Mouse (Mus musculus) midbrain, embryonic 14.5 days (tissue): ENCODE results near the gene Ecd. TPM values are rescaled to one million over a fixed set of nuclear protein-coding genes. Genes with fewer than 3 reads are reported as not detected.

Experiments used
- ATAC-seq: fragments of 200-750 bp; cut with Nextera tagmentation; 2 replicates; pipeline ENCODE4 v1.8.0; 2017; ENCODE audit warnings: moderate number of reproducible peaks, moderate library complexity; ENCODE audit not compliant: low FRiP score, low TSS enrichment
- DNase-seq: peaks from one replicate; pipeline ENCODE4 v3.0.0-alpha.2; 2015
- H3K27ac ChIP-seq: fragments of 300-500 bp; sonication (generic); replicated peaks from 2 replicates; pipeline ENCODE4 v1.5.1; 2014; ENCODE audit warnings: mild to moderate bottlenecking, low read depth, low read length, moderate library complexity
- H3K27me3 ChIP-seq: fragments of 300-500 bp; sonication (generic); 2 replicates; pipeline ENCODE4 v1.6.1; 2014; ENCODE audit warnings: low read length, control low read depth, mixed read lengths; ENCODE audit not compliant: control insufficient read depth, insufficient read depth
- H3K36me3 ChIP-seq: fragments of 300-500 bp; sonication (generic); 2 replicates; pipeline ENCODE4 v1.6.1; 2014; ENCODE audit warnings: low read length, control low read depth; ENCODE audit not compliant: control insufficient read depth, insufficient read depth
- H3K4me1 ChIP-seq: fragments of 300-500 bp; sonication (generic); 2 replicates; pipeline ENCODE4 v1.6.1; 2014; ENCODE audit warnings: mild to moderate bottlenecking, antibody characterized with exemption, low read length, control low read depth; ENCODE audit not compliant: control insufficient read depth, insufficient read depth
- H3K4me2 ChIP-seq: fragments of 300-500 bp; sonication (generic); 2 replicates; pipeline ENCODE4 v1.6.1; 2014; ENCODE audit warnings: mild to moderate bottlenecking, low read length, moderate library complexity
- H3K4me3 ChIP-seq: fragments of 300-500 bp; sonication (generic); replicated peaks from 2 replicates; pipeline ENCODE4 v1.5.1; 2014; ENCODE audit warnings: low read depth, low read length
- H3K9ac ChIP-seq: fragments of 300-500 bp; sonication (generic); replicated peaks from 2 replicates; pipeline ENCODE4 v1.6.1; 2014; ENCODE audit warnings: mild to moderate bottlenecking, low read length, moderate library complexity
- H3K9me3 ChIP-seq: fragments of 300-500 bp; sonication (generic); 2 replicates; pipeline ENCODE4 v1.6.1; 2016; ENCODE audit warnings: low read length, control low read depth, mixed read lengths; ENCODE audit not compliant: control insufficient read depth
- WGBS: fragments of 180-500 bp; shearing (Covaris S2); extraction: QIAGEN DNeasy Blood & Tissue Kit; methylation state at CpG from one replicate; pipeline ENCODE4 v1.1.7; 2014; 5-methylcytosine and 5-hydroxymethylcytosine counted together
- polyA plus RNA-seq: library from polyadenylated mRNA; unstranded; fragments of >200 nt; fragmentation: Nextera tagmentation; extraction: Ambion mirVana; gene quantifications from 2 replicates; pipeline ENCODE4 v1.2.1, GENCODE M21; 2014

The Ecd gene
- polyA plus RNA-seq, 1 experiment from 2014 or later = 55.1 TPM

GRCm38 (mm10) chr14:20297616-20298015, 50.3 kb downstream of the Ecd start:
- no peaks in the 10 kb centered on the region for H3K27me3 ChIP-seq
- no peak for ATAC-seq
- WGBS = 85% methylated on average over 3 of the region's 3 CpGs
- no peak overlapping the region for H3K9ac ChIP-seq
- H3K36me3 ChIP-seq = no peaks in the 10 kb centered on the region
- no peaks in the 10 kb centered on the region for H3K9me3 ChIP-seq
- no peak overlapping the region for H3K27ac ChIP-seq
- no peak for DNase-seq
- no peak overlapping the region for H3K4me2 ChIP-seq
- peaks cover 7% of the 10 kb centered on the region for H3K4me1 ChIP-seq
- no peak overlapping the region for H3K4me3 ChIP-seq

- 52% methylated on average over 8 of the region's 8 CpGs for WGBS
- peak overlapping the region; percentile 39; the same call in 1 of the 2 replicates for H3K9ac ChIP-seq
- H3K36me3 ChIP-seq = no peaks in the 10 kb centered on the region
- no peaks in the 10 kb centered on the region for H3K9me3 ChIP-seq
- ATAC-seq (no peak), DNase-seq (no peak)
- H3K4me1 ChIP-seq = peaks cover 7% of the 10 kb centered on the region
- no peak overlapping the region for H3K27ac ChIP-seq
- peak overlapping the region; percentile 57 for H3K4me2 ChIP-seq
- no peaks in the 10 kb centered on the region for H3K27me3 ChIP-seq
- H3K4me3 ChIP-seq = peak overlapping the region; percentile 50
Observed at GRCm38 (mm10) chr14:20294947-20295346, 53.0 kb downstream of the Ecd start.

- H3K9ac ChIP-seq = peak within 1 kb of the TSS; percentile 39
- no peaks in the 10 kb centered on the region for H3K36me3 ChIP-seq
- H3K4me1 ChIP-seq = peaks cover 7% of the 10 kb centered on the region
- DNase-seq (peak; percentile 97), ATAC-seq (peak; percentile 94)
- H3K4me3 ChIP-seq = peak within 1 kb of the TSS; percentile 50
- no peaks in the 10 kb centered on the region for H3K27me3 ChIP-seq
- H3K9me3 ChIP-seq = no peaks in the 10 kb centered on the region
- WGBS = 24% methylated on average over 14 of the region's 14 CpGs
- H3K27ac ChIP-seq = no peak within 1 kb of the TSS
- peak within 1 kb of the TSS; percentile 57 for H3K4me2 ChIP-seq
Observed at GRCm38 (mm10) chr14:20294117-20294892, 53.6 kb downstream of the Ecd start, which contains the start of gene Nudt13. Gene Nudt13, plus strand, starts transcription at chr14:20294697.

GRCm38 (mm10) chr14:20291391-20291790, 56.5 kb downstream of the Ecd start:
- Histone ChIP-seq H3K27me3 (no peaks in the 10 kb centered on the region), H3K27ac (no peak overlapping the region), H3K9me3 (no peaks in the 10 kb centered on the region), H3K9ac (no peak overlapping the region), H3K4me3 (no peak overlapping the region), H3K4me2 (no peak overlapping the region), H3K36me3 (no peaks in the 10 kb centered on the region), H3K4me1 (peaks cover 7% of the 10 kb centered on the region)
- ATAC-seq (no peak), DNase-seq (no peak)
- WGBS = 51% methylated on average over 4 of the region's 4 CpGs

Other genes starting within 250 kb of the Ecd start
- gene Saysd1, start 209.6 kb downstream of the Ecd start, polyA plus RNA-seq = 13.7 and 15.1 TPM in 2 replicates
- 0.43 and 0.88 TPM in 2 replicates for gene Kcnk5, start 166.3 kb downstream of the Ecd start, polyA plus RNA-seq
- gene Kcnk16, start 78.9 kb downstream of the Ecd start, polyA plus RNA-seq = not detected in 2 replicates
- 10.2 and 10.7 TPM in 2 replicates for gene Nudt13, start 53.4 kb downstream of the Ecd start, polyA plus RNA-seq
- gene Fam149b, start within 50 bp of the Ecd start, polyA plus RNA-seq = 37.1 and 46.6 TPM in 2 replicates
- gene Dnajc9, start 40.8 kb upstream of the Ecd start, polyA plus RNA-seq = 89.1 and 119 TPM in 2 replicates
- 62.8 and 68.3 TPM in 2 replicates for gene Mrps16, start 45.5 kb upstream of the Ecd start, polyA plus RNA-seq
- 0.38 and 1.00 TPM in 2 replicates for gene Cfap70, start 104.1 kb upstream of the Ecd start, polyA plus RNA-seq
- gene Anxa7, start 132.0 kb upstream of the Ecd start, polyA plus RNA-seq = 9.4 and 11.6 TPM in 2 replicates
- 0.27 and 0.49 TPM in 2 replicates for gene Mss51, start 148.8 kb upstream of the Ecd start, polyA plus RNA-seq
- 119 and 122 TPM in 2 replicates for gene Ppp3cb, start 198.5 kb upstream of the Ecd start, polyA plus RNA-seq